Comparison of ENCODE assay signal across 10 mouse cellular contexts in genomic region chr2:163417830-163418229, GRCm38 (mm10). TPM values are rescaled to one million over a fixed set of nuclear protein-coding genes. Genes with fewer than 3 reads are reported as not detected.
DNase-seq lines count a peak whose midpoint lies in the region; ATAC-seq and TF ChIP-seq lines count a peak whose summit lies in the region.
"Had no signal": no experiment of that assay in that cellular context is flagged by ENCODE, and none has a peak within 500 bp of the region (broad histone marks: within the 10 kb centered on the region; RNA-seq: fewer than 3 reads in every experiment).

No protein-coding gene starts in this region.

- no peak for ATAC-seq in heart, embryonic 15.5 days (replicated peaks; ENCODE audit: insufficient number of reproducible peaks, insufficient read depth, low FRiP score, low read depth)
- ATAC-seq in hindbrain, embryonic 13.5 days (ENCODE audit: low FRiP score) = no peak
- no peak for ATAC-seq in midbrain, embryonic 11.5 days (ENCODE audit: low FRiP score)
- ATAC-seq in inflammation-experienced regulatory T-cells, adult 6 months = no peak

- no peak for TF ChIP-seq CTCF in bone marrow macrophage, adult 2 months (IDR thresholded peaks at IDR 0.05; ENCODE audit: low read depth, low read length)

- peaks cover 13% of the 10 kb centered on the region for H3K36me3 ChIP-seq in heart, embryonic 15.5 days
- peaks cover 15% of the 10 kb centered on the region for H3K36me3 ChIP-seq in hindbrain, embryonic 13.5 days
- H3K36me3 ChIP-seq in midbrain, embryonic 11.5 days (ENCODE audit: control insufficient read depth, insufficient read depth, low read length) = peaks cover 3% of the 10 kb centered on the region; the same call in 1 of the 2 replicates

- H3K9me3 ChIP-seq in heart, embryonic 15.5 days (replicated peaks) = no peaks in the 10 kb centered on the region
- no peaks in the 10 kb centered on the region for H3K9me3 ChIP-seq in hindbrain, embryonic 13.5 days
- H3K9me3 ChIP-seq in midbrain, embryonic 11.5 days (ENCODE audit: control insufficient read depth, low read length) = no peaks in the 10 kb centered on the region

- no peak for TF ChIP-seq POLR2A in bone marrow macrophage, adult 2 months (IDR thresholded peaks at IDR 0.05; ENCODE audit: borderline replicate concordance, low read depth, low read length)

- H3K27ac ChIP-seq in heart, embryonic 15.5 days = no peak overlapping the region
- H3K27ac ChIP-seq in bone marrow macrophage, adult 2 months (ENCODE audit: insufficient read depth, low read depth, low read length) = 0 out of 2 replicates have a peak overlapping the region, but pooled peaks have one; percentile 11
- no peak overlapping the region for H3K27ac ChIP-seq in hindbrain, embryonic 13.5 days
- H3K27ac ChIP-seq in midbrain, embryonic 11.5 days (ENCODE audit: low read depth, low read length) = no peak overlapping the region

- H3K9ac ChIP-seq in heart, embryonic 15.5 days = peak overlapping the region; percentile 91; the same call in 1 of the 2 replicates
- no peak overlapping the region for H3K9ac ChIP-seq in hindbrain, embryonic 13.5 days
- H3K9ac ChIP-seq in midbrain, embryonic 11.5 days (ENCODE audit: low read length) = no peak overlapping the region; the same call in 1 of the 2 replicates

- DNase-seq in heart, postnatal 36 days = no peak
- DNase-seq in midbrain, embryonic 11.5 days (ENCODE audit: low spot score, missing footprints) = peak; percentile 75
- no peak for DNase-seq in cerebellum, adult 8-10 months
- no peak for DNase-seq in right cerebral cortex, postnatal 25 days
- DNase-seq: cerebellum, adult 11-12 months; kidney, postnatal 36 days had no signal

- peak overlapping the region; percentile 91 for H3K4me3 ChIP-seq in heart, embryonic 15.5 days
- H3K4me3 ChIP-seq in bone marrow macrophage, adult 2 months (ENCODE audit: insufficient read depth, low read length) = peak overlapping the region; percentile 89
- peak overlapping the region; percentile 99 for H3K4me3 ChIP-seq in hindbrain, embryonic 13.5 days
- H3K4me3 ChIP-seq in midbrain, embryonic 11.5 days (ENCODE audit: low read depth, low read length) = peak overlapping the region; percentile 94

- H3K4me1 ChIP-seq in heart, embryonic 15.5 days (replicated peaks) = peaks cover 34% of the 10 kb centered on the region
- H3K4me1 ChIP-seq in bone marrow macrophage, adult 2 months (ENCODE audit: control insufficient read depth, insufficient read depth, low read length) = peaks cover 16% of the 10 kb centered on the region
- H3K4me1 ChIP-seq in hindbrain, embryonic 13.5 days (replicated peaks) = peaks cover 34% of the 10 kb centered on the region
- peaks cover 15% of the 10 kb centered on the region for H3K4me1 ChIP-seq in midbrain, embryonic 11.5 days (ENCODE audit: control insufficient read depth, insufficient read depth, low read length)

- intact Hi-C loops in heart, postnatal 36 days (cut with DNase I) = loop anchor here (5.0 kb wide), 1 partner anchor 486 kb away; the partner anchor contains the start of gene Srsf6

- H3K4me2 ChIP-seq in heart, embryonic 15.5 days = peak overlapping the region; percentile 82
- peak overlapping the region; percentile 98 for H3K4me2 ChIP-seq in hindbrain, embryonic 13.5 days
- H3K4me2 ChIP-seq in midbrain, embryonic 11.5 days = peak overlapping the region; percentile 79

- no peaks in the 10 kb centered on the region for H3K27me3 ChIP-seq in heart, embryonic 15.5 days
- no peaks in the 10 kb centered on the region for H3K27me3 ChIP-seq in hindbrain, embryonic 13.5 days
- H3K27me3 ChIP-seq in midbrain, embryonic 11.5 days (ENCODE audit: control insufficient read depth, insufficient read depth, low read length) = no peaks in the 10 kb centered on the region

RNA-seq across cellular contexts. Expression of gene Oser1, which starts 6.7 kb away (rescaled TPM):
- 47.5 and 55.9 TPM in 2 replicates for polyA plus RNA-seq in heart, embryonic 15.5 days (2015; fragmentation: Nextera tagmentation; extraction: Ambion mirVana)
- total RNA-seq in heart, postnatal 36 days (2021) = 10 to 100 TPM; 21.9 TPM
- 68.5 and 74.8 TPM in 2 replicates for polyA plus RNA-seq in bone marrow macrophage, adult 2 months (2012; ENCODE audit: insufficient read depth, insufficient read length, missing spikeins)
- 75.0 and 76.2 TPM in 2 replicates for polyA plus RNA-seq in hindbrain, embryonic 13.5 days (2015; fragmentation: Nextera tagmentation; extraction: Ambion mirVana)
- polyA plus RNA-seq in midbrain, embryonic 11.5 days (2014; fragmentation: Nextera tagmentation; extraction: Ambion mirVana) = 89.2 and 91.9 TPM in 2 replicates
- 100 to 1,000 TPM; 120 to 137 (median 126) TPM for polyA plus RNA-seq in inflammation-experienced regulatory T-cells, adult 6 months (2017; shearing (Covaris generic))

RNA-seq across cellular contexts. Expression of gene Jph2, which starts 20.0 kb away (rescaled TPM):
- polyA plus RNA-seq in heart, embryonic 15.5 days (2015; fragmentation: Nextera tagmentation; extraction: Ambion mirVana) = 41.0 and 47.7 TPM in 2 replicates
- 100 to 1,000 TPM; 323 to 334 TPM for total RNA-seq in heart, postnatal 36 days (2021)
- polyA plus RNA-seq in bone marrow macrophage, adult 2 months (2012; ENCODE audit: insufficient read depth, insufficient read length, missing spikeins) = not detected in 2 replicates
- 0.38 and 0.49 TPM in 2 replicates for polyA plus RNA-seq in hindbrain, embryonic 13.5 days (2015; fragmentation: Nextera tagmentation; extraction: Ambion mirVana)
- 0.19 TPM in 2 replicates for polyA plus RNA-seq in midbrain, embryonic 11.5 days (2014; fragmentation: Nextera tagmentation; extraction: Ambion mirVana)
- polyA plus RNA-seq in inflammation-experienced regulatory T-cells, adult 6 months (2017; shearing (Covaris generic)) = not detected

RNA-seq across cellular contexts. Expression of gene Gdap1l1, which starts 20.4 kb away (rescaled TPM):
- 0.18 and 1.5 TPM in 2 replicates for polyA plus RNA-seq in heart, embryonic 15.5 days (2015; fragmentation: Nextera tagmentation; extraction: Ambion mirVana)
- not detected for total RNA-seq in heart, postnatal 36 days (2021)
- 0.63 and 0.89 TPM in 2 replicates for polyA plus RNA-seq in bone marrow macrophage, adult 2 months (2012; ENCODE audit: insufficient read depth, insufficient read length, missing spikeins)
- polyA plus RNA-seq in hindbrain, embryonic 13.5 days (2015; fragmentation: Nextera tagmentation; extraction: Ambion mirVana) = 121 and 129 TPM in 2 replicates
- polyA plus RNA-seq in midbrain, embryonic 11.5 days (2014; fragmentation: Nextera tagmentation; extraction: Ambion mirVana) = 42.8 and 42.9 TPM in 2 replicates
- under 1 TPM in 1 of 3 experiments, not detected in 2; 0.39 TPM for polyA plus RNA-seq in inflammation-experienced regulatory T-cells, adult 6 months (2017; shearing (Covaris generic))

RNA-seq across cellular contexts. Expression of gene Fitm2, which starts 54.6 kb away (rescaled TPM):
- polyA plus RNA-seq in heart, embryonic 15.5 days (2015; fragmentation: Nextera tagmentation; extraction: Ambion mirVana) = 12.5 and 13.9 TPM in 2 replicates
- 100 to 1,000 TPM; 196 to 197 TPM for total RNA-seq in heart, postnatal 36 days (2021)
- polyA plus RNA-seq in bone marrow macrophage, adult 2 months (2012; ENCODE audit: insufficient read depth, insufficient read length, missing spikeins) = 2.0 and 2.6 TPM in 2 replicates
- polyA plus RNA-seq in hindbrain, embryonic 13.5 days (2015; fragmentation: Nextera tagmentation; extraction: Ambion mirVana) = 14.0 and 14.1 TPM in 2 replicates
- 9.3 and 9.6 TPM in 2 replicates for polyA plus RNA-seq in midbrain, embryonic 11.5 days (2014; fragmentation: Nextera tagmentation; extraction: Ambion mirVana)
- polyA plus RNA-seq in inflammation-experienced regulatory T-cells, adult 6 months (2017; shearing (Covaris generic)) = 1 to 10 TPM; 1.3 to 3.0 (median 2.2) TPM

Comparison
In these comparisons a context has a peak if more than half of its experiments do, and no peak if none do; other contexts are left out.
1. RNA of gene Jph2, which starts 20.0 kb away (polyA plus RNA-seq): 41.0 to 47.7 TPM in heart, embryonic 15.5 days; 0.38 to 0.49 TPM in hindbrain, embryonic 13.5 days, 0.19 TPM in midbrain, embryonic 11.5 days, not detected in bone marrow macrophage, adult 2 months and not detected in inflammation-experienced regulatory T-cells, adult 6 months; every median in the first group is over 10 times any median in the second.
2. RNA of gene Gdap1l1, which starts 20.4 kb away (polyA plus RNA-seq): 121 to 129 TPM in hindbrain, embryonic 13.5 days and 42.8 to 42.9 TPM in midbrain, embryonic 11.5 days; 0.63 to 0.89 TPM in bone marrow macrophage, adult 2 months, 0.18 to 1.5 TPM in heart, embryonic 15.5 days and 0.39 TPM in inflammation-experienced regulatory T-cells, adult 6 months; every median in the first group is over 10 times any median in the second.
3. Peak in every context shown above with its lines, with median percentiles within 50 percentile points of each other: H3K4me2 ChIP-seq and H3K4me3 ChIP-seq.